In genomic region chr7:120933680-120934195, GRCm38 (mm10) we compare ENCODE assay signal across 29 mouse cellular contexts. TPM values are rescaled to one million over a fixed set of nuclear protein-coding genes. Genes with fewer than 3 reads are reported as not detected.
DNase-seq lines count a peak whose midpoint lies in the region; ATAC-seq and TF ChIP-seq lines count a peak whose summit lies in the region.
"Had no signal": no experiment of that assay in that cellular context is flagged by ENCODE, and none has a peak within 500 bp of the region (broad histone marks: within the 10 kb centered on the region; RNA-seq: fewer than 3 reads in every experiment).

No protein-coding gene starts in this region.

- 54% methylated on average over 5 of the region's 5 CpGs for WGBS in liver, embryonic 16.5 days (ENCODE audit: insufficient replicate concordance)
- WGBS in midbrain, embryonic 15.5 days = 77% methylated on average over 5 of the region's 5 CpGs

- no peak for TF ChIP-seq RAD21 in MEL (IDR thresholded peaks at IDR 0.05; ENCODE audit: low read depth, low read length)

- no peaks in the 10 kb centered on the region for H3K79me2 ChIP-seq in MEL (ENCODE audit: control insufficient read depth, insufficient read depth, low read length, poor library complexity)

- TF ChIP-seq CTCF in G1E (IDR thresholded peaks at IDR 0.05; ENCODE audit: low read depth, low read length) (no peak), MEL (IDR thresholded peaks at IDR 0.05 in 2 of 3, conservative IDR thresholded peaks at IDR 0.05 in 1 of 3; ENCODE audit: control insufficient read depth in 1 of 3, insufficient read depth in 1 of 3, low read depth in 2 of 3, low read length in 3 of 3, poor library complexity in 1 of 3, severe bottlenecking in 1 of 3) (no peak)

- no peak for TF ChIP-seq POLR2A in MEL (IDR thresholded peaks at IDR 0.05; ENCODE audit: control insufficient read depth in 1 of 2, insufficient read depth in 1 of 2, low read depth in 1 of 2, low read length in 2 of 2, poor library complexity in 1 of 2)

- no peak overlapping the region for H3K27ac ChIP-seq in MEL (ENCODE audit: control insufficient read depth, low read depth, low read length)
- no peak overlapping the region for H3K27ac ChIP-seq in liver, embryonic 16.5 days (ENCODE audit: low read length)
- H3K27ac ChIP-seq in midbrain, embryonic 15.5 days = no peak overlapping the region
- H3K27ac ChIP-seq: embryonic facial prominence, embryonic 12.5 days; forebrain, embryonic 13.5 days; gastrocnemius, adult 2 months; hindbrain, embryonic 10.5 days; kidney, embryonic 15.5 days; left cerebral cortex, adult 2 months; macrophage had no signal

- peak in 1 of 2 experiments; percentile 17; a peak in 1 of 4 replicates for TF ChIP-seq EP300 in MEL (IDR thresholded peaks at IDR 0.05; ENCODE audit: low read depth in 1 of 2, low read length in 2 of 2)

- H3K4me1 ChIP-seq in G1E (ENCODE audit: insufficient read depth, low read depth, low read length) = peaks cover 73% of the 10 kb centered on the region
- peaks cover 0 to 5% of the 10 kb centered on the region in 2 experiments; a peak in 1 of 4 replicates for H3K4me1 ChIP-seq in MEL (ENCODE audit: control insufficient read depth in 1 of 2, insufficient read depth in 2 of 2, low read length in 2 of 2)
- H3K4me1 ChIP-seq in liver, embryonic 16.5 days (ENCODE audit: control insufficient read depth, low read depth, low read length) = peaks cover 13% of the 10 kb centered on the region
- no peaks in the 10 kb centered on the region for H3K4me1 ChIP-seq in midbrain, embryonic 15.5 days
- H3K4me1 ChIP-seq: embryonic facial prominence, embryonic 12.5 days; forebrain, embryonic 13.5 days; hindbrain, embryonic 10.5 days; kidney, embryonic 15.5 days had no signal

- H3K4me2 ChIP-seq in liver, embryonic 16.5 days (ENCODE audit: low read depth, low read length) = no peak overlapping the region
- H3K4me2 ChIP-seq in midbrain, embryonic 15.5 days = no peak overlapping the region
- H3K4me2 ChIP-seq: embryonic facial prominence, embryonic 12.5 days; forebrain, embryonic 13.5 days; kidney, embryonic 15.5 days; midbrain, embryonic 11.5 days had no signal

- peak; percentile 79 for ATAC-seq in G1E (ENCODE audit: extremely low read depth, insufficient number of reproducible peaks, low FRiP score, poor library complexity, severe bottlenecking)
- peak; percentile 68 for ATAC-seq in liver, embryonic 16.5 days (ENCODE audit: low read depth)
- no peak for ATAC-seq in midbrain, embryonic 15.5 days (replicated peaks)
- ATAC-seq: hindbrain, embryonic 16.5 days; intestine, embryonic 16.5 days had no signal

- H3K9me3 ChIP-seq in G1E (replicated peaks) = no peaks in the 10 kb centered on the region
- H3K9me3 ChIP-seq in MEL (replicated peaks; ENCODE audit: insufficient read depth, low read length) = no peaks in the 10 kb centered on the region
- no peaks in the 10 kb centered on the region for H3K9me3 ChIP-seq in liver, embryonic 16.5 days (replicated peaks; ENCODE audit: control insufficient read depth, low read length)
- H3K9me3 ChIP-seq in midbrain, embryonic 15.5 days = no peaks in the 10 kb centered on the region
- H3K9me3 ChIP-seq: embryonic facial prominence, embryonic 12.5 days; forebrain, embryonic 13.5 days; hindbrain, embryonic 10.5 days; kidney, embryonic 15.5 days had no signal

- H3K9ac ChIP-seq in MEL (ENCODE audit: control insufficient read depth, low read depth, low read length, poor library complexity, severe bottlenecking) = no peak overlapping the region
- no peak overlapping the region for H3K9ac ChIP-seq in liver, embryonic 16.5 days (ENCODE audit: low read depth, low read length)
- no peak overlapping the region for H3K9ac ChIP-seq in midbrain, embryonic 15.5 days
- H3K9ac ChIP-seq: embryonic facial prominence, embryonic 12.5 days; forebrain, embryonic 13.5 days; kidney, embryonic 15.5 days had no signal

- DNase-seq in G1E (ENCODE audit: low spot score) (peak; percentile 62), MEL (ENCODE audit: low read depth, low spot score) (no peak), liver (peak; percentile 30)
- no peak for DNase-seq in layer of hippocampus, adult 9-11 months
- DNase-seq in testis, postnatal 14 days (ENCODE audit: low spot score) = no peak
- DNase-seq: adrenal gland, postnatal 25 days; cerebellum, adult 11 months; cerebellum, postnatal 10 days; gastrocnemius, adult 2 months; kidney, postnatal 36 days; right cerebral cortex, postnatal 25 days; spleen, adult 18-20 months; thymus, postnatal 25 days had no signal

- H3K36me3 ChIP-seq in G1E (replicated peaks) (peaks cover 100% of the 10 kb centered on the region), MEL (ENCODE audit: control insufficient read depth in 1 of 2, insufficient read depth in 2 of 2, low read length in 2 of 2) (peaks cover 0 to 28% of the 10 kb centered on the region in 2 experiments; a peak in 3 of 4 replicates)
- peaks cover 18% of the 10 kb centered on the region for H3K36me3 ChIP-seq in liver, embryonic 16.5 days (ENCODE audit: control insufficient read depth, insufficient read depth)
- peaks cover 61% of the 10 kb centered on the region for H3K36me3 ChIP-seq in midbrain, embryonic 15.5 days (replicated peaks)

- H3K4me3 ChIP-seq in G1E (ENCODE audit: low read depth, low read length) = peak overlapping the region; percentile 60; the same call in 1 of the 2 replicates
- H3K4me3 ChIP-seq in MEL (ENCODE audit: control insufficient read depth in 1 of 2, insufficient read depth in 1 of 2, low read depth in 2 of 2, low read length in 2 of 2) = no peak overlapping the region
- no peak overlapping the region for H3K4me3 ChIP-seq in liver, embryonic 16.5 days (ENCODE audit: low read depth, low read length)
- H3K4me3 ChIP-seq in midbrain, embryonic 15.5 days = no peak overlapping the region
- H3K4me3 ChIP-seq: embryonic facial prominence, embryonic 12.5 days; erythroblast, embryonic 14.5 days; forebrain, embryonic 13.5 days; gastrocnemius, adult 2 months; hindbrain, embryonic 10.5 days; kidney, embryonic 15.5 days; left cerebral cortex, adult 2 months had no signal

- H3K27me3 ChIP-seq in G1E (ENCODE audit: insufficient read depth, low read length) = no peaks in the 10 kb centered on the region
- no peaks in the 10 kb centered on the region for H3K27me3 ChIP-seq in MEL (ENCODE audit: control insufficient read depth in 1 of 2, insufficient read depth in 2 of 2, low read length in 2 of 2)
- H3K27me3 ChIP-seq in liver, embryonic 16.5 days (ENCODE audit: control insufficient read depth, insufficient read depth, low read depth, low read length) = no peaks in the 10 kb centered on the region
- no peaks in the 10 kb centered on the region for H3K27me3 ChIP-seq in midbrain, embryonic 15.5 days (replicated peaks)
- H3K27me3 ChIP-seq: embryonic facial prominence, embryonic 12.5 days; forebrain, embryonic 13.5 days; kidney, embryonic 15.5 days had no signal

TF ChIP-seq in MEL, 35 proteins besides CTCF, POLR2A, EP300 and RAD21:
- peak; percentile 60; the same call in 1 of the 2 replicates for TF ChIP-seq TCF12 (IDR thresholded peaks at IDR 0.05; ENCODE audit: low read depth, low read length)
- TF ChIP-seq SIN3A (IDR thresholded peaks at IDR 0.05; ENCODE audit: low read length) = no peak
- no peak for TF ChIP-seq ZNF384 (IDR thresholded peaks at IDR 0.05; ENCODE audit: low read depth, low read length)
- peak; percentile 22 for TF ChIP-seq TAL1 (IDR thresholded peaks at IDR 0.05; ENCODE audit: low read length)
- 0 out of 2 replicates have a peak, but pooled peaks have one; percentile 29 for TF ChIP-seq ETS1 (IDR thresholded peaks at IDR 0.05; ENCODE audit: low read depth, low read length)
- peak; percentile 53 for TF ChIP-seq GATA1 (IDR thresholded peaks at IDR 0.05; ENCODE audit: low read depth, low read length)
- no peak for TF ChIP-seq POLR2AphosphoS5 (IDR thresholded peaks at IDR 0.05; ENCODE audit: borderline replicate concordance, low read depth, low read length)
TF ChIP-seq in MEL: peak in this region for 4.

RNA-seq across cellular contexts. Expression of gene Polr3e, which starts 16.2 kb away (rescaled TPM):
- 18.0 and 21.3 TPM in 2 replicates for total RNA-seq in G1E (2014; fragmentation: Nextera tagmentation)
- total RNA-seq in G1E (2017) = 26.2 and 27.6 TPM in 2 replicates
- 31.1 and 36.5 TPM in 2 replicates for polyA plus RNA-seq in G1E (2012)
- total RNA-seq in MEL (2012; rRNA removed) = 39.1 and 39.4 TPM in 2 replicates
- polyA plus RNA-seq in MEL (2012; ENCODE audit: insufficient read depth in 1 of 2, insufficient read length in 2 of 2, low read depth in 1 of 2, low replicate concordance in 2 of 2, missing spikeins in 1 of 2) = 10 to 100 TPM in 1 of 2 experiments, not detected in 1; 50.1 TPM
- polyA plus RNA-seq in liver, embryonic 16.5 days (2015; fragmentation: Nextera tagmentation; extraction: Ambion mirVana) = 10.1 and 10.4 TPM in 2 replicates
- 25.5 and 28.1 TPM in 2 replicates for polyA plus RNA-seq in midbrain, embryonic 15.5 days (2015; fragmentation: Nextera tagmentation; extraction: Ambion mirVana)

RNA-seq across cellular contexts. Expression of gene Cdr2, which starts 48.4 kb away (rescaled TPM):
- total RNA-seq in G1E (2014; fragmentation: Nextera tagmentation) (12.8 and 20.0 TPM in 2 replicates), G1E (2017) (12.7 and 14.0 TPM in 2 replicates), MEL (2012; rRNA removed) (12.9 and 15.8 TPM in 2 replicates)
- polyA plus RNA-seq in G1E (2012) (7.7 and 8.0 TPM in 2 replicates), MEL (2012; ENCODE audit: insufficient read depth in 1 of 2, insufficient read length in 2 of 2, low read depth in 1 of 2, low replicate concordance in 2 of 2, missing spikeins in 1 of 2) (10 to 100 TPM in 1 of 2 experiments, not detected in 1; 17.4 TPM)
- 47.9 and 51.5 TPM in 2 replicates for polyA plus RNA-seq in liver, embryonic 16.5 days (2015; fragmentation: Nextera tagmentation; extraction: Ambion mirVana)
- 14.7 and 15.0 TPM in 2 replicates for polyA plus RNA-seq in midbrain, embryonic 15.5 days (2015; fragmentation: Nextera tagmentation; extraction: Ambion mirVana)

RNA-seq across cellular contexts. Expression of gene Mfsd13b, which starts 48.6 kb away (rescaled TPM):
- total RNA-seq in G1E (2014; fragmentation: Nextera tagmentation) = 4.5 TPM in 1 of 2 replicates, not detected in the other
- 0.38 TPM in 1 of 2 replicates, not detected in the other for total RNA-seq in G1E (2017)
- polyA plus RNA-seq in G1E (2012) = not detected in 2 replicates
- not detected in 2 replicates for total RNA-seq in MEL (2012; rRNA removed)
- polyA plus RNA-seq in MEL (2012; ENCODE audit: insufficient read depth in 1 of 2, insufficient read length in 2 of 2, low read depth in 1 of 2, low replicate concordance in 2 of 2, missing spikeins in 1 of 2) = under 1 TPM in 1 of 2 experiments, not detected in 1; 0.17 TPM
- not detected in 2 replicates for polyA plus RNA-seq in liver, embryonic 16.5 days (2015; fragmentation: Nextera tagmentation; extraction: Ambion mirVana)
- polyA plus RNA-seq in midbrain, embryonic 15.5 days (2015; fragmentation: Nextera tagmentation; extraction: Ambion mirVana) = 0.18 and 0.49 TPM in 2 replicates
- total RNA-seq: gastrocnemius, adult 2 months; gastrocnemius, postnatal 4 days; monocyte, adult 5-6 weeks had no signal
- polyA plus RNA-seq: C2C12; embryonic facial prominence, embryonic 12.5 days; erythroblast, embryonic 14.5 days; hindbrain, embryonic 16.5 days; kidney, embryonic 15.5 days; neural tube, embryonic 11.5 days had no signal

Comparison
In these comparisons a context has a peak if more than half of its experiments do, and no peak if none do; other contexts are left out.
1. DNase-seq: peak in G1E (single experiment) and liver (single experiment); none in MEL (single experiment), layer of hippocampus, adult 9-11 months (single experiment) and testis, postnatal 14 days (single experiment).